Mouse (Mus musculus): ENCODE results near the gene Synpo2. TPM values are rescaled to one million over a fixed set of nuclear protein-coding genes. Genes with fewer than 3 reads are reported as not detected.

Synpo2 gene
- polyA plus RNA-seq, 1 experiment from 2014 or later, result 4.2 TPM

Other genes starting within 250 kb of the Synpo2 start
- 0.36 and 3.5 TPM in 2 replicates for gene Myoz2, start 201.1 kb downstream of the Synpo2 start, polyA plus RNA-seq (2016; fragmentation: Nextera tagmentation; extraction: Ambion mirVana)
- 33.0 and 38.8 TPM in 2 replicates for gene Sec24d, start 31.3 kb upstream of the Synpo2 start, polyA plus RNA-seq (2016; fragmentation: Nextera tagmentation; extraction: Ambion mirVana)
- gene Mettl14, start 150.0 kb upstream of the Synpo2 start, polyA plus RNA-seq (2016; fragmentation: Nextera tagmentation; extraction: Ambion mirVana), result 32.7 and 33.3 TPM in 2 replicates
- 11.0 and 12.6 TPM in 2 replicates for gene Prss12, start 210.8 kb upstream of the Synpo2 start, polyA plus RNA-seq (2016; fragmentation: Nextera tagmentation; extraction: Ambion mirVana)

Measured in hindbrain, embryonic 12.5 days (tissue).